Mouse (Mus musculus) kidney, adult 9 months (tissue): ENCODE measurements around the gene Hoxa4.

Experiments used
- DNase-seq: peaks from one replicate; pipeline ENCODE4 v3.0.0; 2022

The Hoxa4 gene

GRCm38 (mm10) chr6:52202362-52203120 is 11.0 kb upstream of the Hoxa4 start:
- no peak for DNase-seq

GRCm38 (mm10) chr6:52201269-52201668 is 9.7 kb upstream of the Hoxa4 start:
- no peak for DNase-seq

GRCm38 (mm10) chr6:52200751-52201250 is 9.2 kb upstream of the Hoxa4 start:
- DNase-seq: no peak

GRCm38 (mm10) chr6:52200073-52200750 is 8.7 kb upstream of the Hoxa4 start:
- no peak for DNase-seq

GRCm38 (mm10) chr6:52197271-52197670 is 5.7 kb upstream of the Hoxa4 start:
- DNase-seq: peak; percentile 80

- DNase-seq: no peak
Observed at GRCm38 (mm10) chr6:52196811-52197210, 5.3 kb upstream of the Hoxa4 start.

- peak; percentile 56 for DNase-seq
Observed at GRCm38 (mm10) chr6:52194690-52195089, 3.1 kb upstream of the Hoxa4 start.

GRCm38 (mm10) chr6:52191860-52192550 is 452 bp upstream of the Hoxa4 start:
- DNase-seq: peak; percentile 89

GRCm38 (mm10) chr6:52190410-52190809 is 1.1 kb downstream of the Hoxa4 start:
- no peak for DNase-seq

- no peak for DNase-seq
Observed at GRCm38 (mm10) chr6:52189909-52190308, 1.6 kb downstream of the Hoxa4 start.

- peak; percentile 56 for DNase-seq
Observed at GRCm38 (mm10) chr6:52189172-52189591, 2.4 kb downstream of the Hoxa4 start.

GRCm38 (mm10) chr6:52186500-52186899 is 5.1 kb downstream of the Hoxa4 start:
- no peak for DNase-seq

- peak; percentile 50 for DNase-seq
Observed at GRCm38 (mm10) chr6:52185834-52186233, 5.7 kb downstream of the Hoxa4 start.

- DNase-seq: peak; percentile 64
Observed at GRCm38 (mm10) chr6:52185222-52185621, 6.3 kb downstream of the Hoxa4 start.

- no peak for DNase-seq
Observed at GRCm38 (mm10) chr6:52184668-52185067, 6.9 kb downstream of the Hoxa4 start.

GRCm38 (mm10) chr6:52183311-52184080 is 8.1 kb downstream of the Hoxa4 start:
- DNase-seq: peak; percentile 91

- DNase-seq: peak; percentile 46
Observed at GRCm38 (mm10) chr6:52182793-52183192, 8.8 kb downstream of the Hoxa4 start.

- peak; percentile 67 for DNase-seq
Observed at GRCm38 (mm10) chr6:52182030-52182429, 9.5 kb downstream of the Hoxa4 start.

GRCm38 (mm10) chr6:52180726-52181125 is 10.8 kb downstream of the Hoxa4 start:
- DNase-seq: no peak

GRCm38 (mm10) chr6:52180213-52180710 is 11.3 kb downstream of the Hoxa4 start:
- DNase-seq: no peak

- no peak for DNase-seq
Observed at GRCm38 (mm10) chr6:52179690-52180089, 11.9 kb downstream of the Hoxa4 start.

GRCm38 (mm10) chr6:52178918-52179665 is 12.5 kb downstream of the Hoxa4 start:
- DNase-seq: peak; percentile 18
